Mouse (Mus musculus) liver, adult 2 months (tissue): Measurements from ENCODE around the gene Ctnnb1.

Experiments used
- CTCF ChIP-seq: fragments of 200-500 bp; IDR thresholded peaks from 2 replicates; pipeline ENCODE4 v1.5.1; 2011; ENCODE audit warnings: low read depth, low read length, control low read depth
- POLR2A ChIP-seq: fragments of 200-500 bp; IDR thresholded peaks from 2 replicates; pipeline ENCODE4 v1.6.1; 2011; ENCODE audit warnings: low read length, control low read depth; ENCODE audit not compliant: insufficient read depth; ENCODE audit errors: extremely low read depth

- TF ChIP-seq POLR2A (no peak), CTCF (no peak)
These were observed 9.9 kb upstream of the Ctnnb1 start for GRCm38 (mm10) chr9:120919130-120919529.
